Mouse (Mus musculus): ENCODE data around the gene Kif5c. TPM values are rescaled to one million over a fixed set of nuclear protein-coding genes. Genes with fewer than 3 reads are reported as not detected.

The Kif5c gene
- polyA plus RNA-seq, 1 experiment: not detected

DNA sequence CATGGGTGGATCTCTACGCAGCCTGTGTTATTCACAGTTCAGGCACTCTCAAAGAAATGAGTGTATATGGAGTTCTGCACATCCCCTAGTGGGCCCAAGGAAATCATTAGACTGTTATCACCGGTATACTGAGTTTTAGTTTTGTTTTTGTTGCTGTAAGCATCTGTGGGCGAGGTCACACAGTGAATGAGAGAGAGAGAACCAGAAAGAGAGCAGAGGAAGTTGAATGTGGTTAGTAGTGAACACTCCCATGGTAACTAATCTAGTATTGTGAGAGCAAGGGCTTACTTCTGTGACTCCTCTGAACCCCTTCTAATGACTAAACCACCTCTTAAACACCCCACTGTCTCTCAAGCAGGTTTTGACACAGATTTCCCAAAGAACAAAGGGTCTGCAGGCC is 2.3 kb upstream of the Kif5c start:
- H3K4me3 ChIP-seq (replicated peaks): no peak overlapping the region
- H3K4me1 ChIP-seq (ENCODE audit: control insufficient read depth): peaks cover 6% of the 10 kb centered on the region
- H3K9me3 ChIP-seq (ENCODE audit: control insufficient read depth, low read length): no peaks in the 10 kb centered on the region
- peaks cover 39% of the 10 kb centered on the region for H3K27me3 ChIP-seq (ENCODE audit: control insufficient read depth)
- H3K36me3 ChIP-seq (ENCODE audit: control insufficient read depth): no peaks in the 10 kb centered on the region
- TF ChIP-seq GATA1 (IDR thresholded peaks at IDR 0.05; ENCODE audit: low read length) (no peak), TAL1 (IDR thresholded peaks at IDR 0.05; ENCODE audit: low read length) (no peak)

DNA sequence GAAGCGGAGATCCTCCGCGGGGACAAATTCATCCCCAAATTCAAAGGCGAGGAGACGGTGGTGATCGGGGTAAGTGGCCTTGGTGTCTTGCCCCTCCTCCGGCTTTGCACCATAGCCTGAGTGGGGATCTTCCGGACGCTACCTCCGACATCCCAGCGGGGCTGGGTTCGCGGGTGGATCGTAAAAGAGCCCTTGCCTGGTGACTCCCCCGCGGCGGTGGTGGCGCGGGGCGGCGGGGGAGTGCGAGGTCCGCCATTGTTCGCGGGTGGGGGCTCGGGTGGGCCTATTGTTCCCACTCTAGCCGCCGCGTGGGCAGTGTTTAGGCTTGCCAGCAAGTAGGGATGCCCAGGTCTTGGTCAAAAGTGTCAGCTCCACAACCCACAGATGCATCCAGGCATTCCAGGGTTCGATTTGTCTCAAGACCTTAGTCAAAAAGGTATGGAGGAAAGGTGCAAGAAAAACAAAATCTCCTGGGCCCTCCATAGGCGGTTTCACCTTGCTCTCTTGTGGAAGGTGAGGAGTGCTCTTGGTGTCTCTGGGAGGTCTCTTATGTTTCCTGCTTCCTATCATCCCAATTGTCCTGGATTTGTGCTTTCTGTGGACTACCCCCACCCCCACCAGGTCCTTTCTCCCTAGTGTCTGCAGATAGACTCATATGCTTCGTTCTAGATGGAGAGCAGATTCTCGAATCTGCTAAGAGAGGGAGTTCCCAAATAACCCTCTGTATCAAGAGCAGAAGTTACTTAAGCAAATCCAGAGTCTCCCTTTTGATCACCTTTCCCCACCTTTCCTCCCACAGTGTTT is 823 bp downstream of the Kif5c start:
- H3K9me3 ChIP-seq (ENCODE audit: control insufficient read depth, low read length): no peaks in the 10 kb centered on the region
- no peak overlapping the region for H3K4me3 ChIP-seq (replicated peaks)
- H3K27me3 ChIP-seq (ENCODE audit: control insufficient read depth): peaks cover 39% of the 10 kb centered on the region
- TF ChIP-seq GATA1 (IDR thresholded peaks at IDR 0.05; ENCODE audit: low read length): no peak
- TF ChIP-seq TAL1 (IDR thresholded peaks at IDR 0.05; ENCODE audit: low read length): no peak
- H3K36me3 ChIP-seq (ENCODE audit: control insufficient read depth): no peaks in the 10 kb centered on the region
- H3K4me1 ChIP-seq (ENCODE audit: control insufficient read depth): peaks cover 6% of the 10 kb centered on the region

GRCm38 (mm10) chr2:49620626-49621117 is 1.6 kb downstream of the Kif5c start:
- H3K4me3 ChIP-seq (replicated peaks): no peak overlapping the region

GRCm38 (mm10) chr2:49621234-49621633 is 2.1 kb downstream of the Kif5c start:
- Histone ChIP-seq H3K4me1 (ENCODE audit: control insufficient read depth) (peaks cover 6% of the 10 kb centered on the region), H3K9me3 (ENCODE audit: control insufficient read depth, low read length) (no peaks in the 10 kb centered on the region), H3K27me3 (ENCODE audit: control insufficient read depth) (peaks cover 39% of the 10 kb centered on the region), H3K36me3 (ENCODE audit: control insufficient read depth) (no peaks in the 10 kb centered on the region), H3K4me3 (replicated peaks) (no peak overlapping the region)
- no peak for TF ChIP-seq GATA1 (IDR thresholded peaks at IDR 0.05; ENCODE audit: low read length)
- no peak for TF ChIP-seq TAL1 (IDR thresholded peaks at IDR 0.05; ENCODE audit: low read length)

More at GRCm38 (mm10) chr2:49620626-49621117, 1.6 kb downstream of the Kif5c start:
- H3K4me1 ChIP-seq (ENCODE audit: control insufficient read depth): peaks cover 6% of the 10 kb centered on the region
- no peaks in the 10 kb centered on the region for H3K36me3 ChIP-seq (ENCODE audit: control insufficient read depth)
- H3K9me3 ChIP-seq (ENCODE audit: control insufficient read depth, low read length): no peaks in the 10 kb centered on the region
- TF ChIP-seq TAL1 (IDR thresholded peaks at IDR 0.05; ENCODE audit: low read length) (no peak), GATA1 (IDR thresholded peaks at IDR 0.05; ENCODE audit: low read length) (no peak)
- peaks cover 39% of the 10 kb centered on the region for H3K27me3 ChIP-seq (ENCODE audit: control insufficient read depth)

- peaks cover 10% of the 10 kb centered on the region for H3K27me3 ChIP-seq (ENCODE audit: control insufficient read depth)
- no peaks in the 10 kb centered on the region for H3K4me1 ChIP-seq (ENCODE audit: control insufficient read depth)
- TF ChIP-seq GATA1 (IDR thresholded peaks at IDR 0.05; ENCODE audit: low read length) (no peak), TAL1 (IDR thresholded peaks at IDR 0.05; ENCODE audit: low read length) (no peak)
- no peaks in the 10 kb centered on the region for H3K9me3 ChIP-seq (ENCODE audit: control insufficient read depth, low read length)
- no peaks in the 10 kb centered on the region for H3K36me3 ChIP-seq (ENCODE audit: control insufficient read depth)
- H3K4me3 ChIP-seq (replicated peaks): no peak overlapping the region
Measured at GRCm38 (mm10) chr2:49625581-49625980, 6.5 kb downstream of the Kif5c start.

- no peaks in the 10 kb centered on the region for H3K4me1 ChIP-seq (ENCODE audit: control insufficient read depth)
- H3K27me3 ChIP-seq (ENCODE audit: control insufficient read depth): no peaks in the 10 kb centered on the region
- H3K4me3 ChIP-seq (replicated peaks): no peak overlapping the region
- no peaks in the 10 kb centered on the region for H3K9me3 ChIP-seq (ENCODE audit: control insufficient read depth, low read length)
- TF ChIP-seq GATA1 (IDR thresholded peaks at IDR 0.05; ENCODE audit: low read length) (no peak), TAL1 (IDR thresholded peaks at IDR 0.05; ENCODE audit: low read length) (no peak)
- H3K36me3 ChIP-seq (ENCODE audit: control insufficient read depth): no peaks in the 10 kb centered on the region
Measured at GRCm38 (mm10) chr2:49627611-49628010, 8.5 kb downstream of the Kif5c start.

DNA sequence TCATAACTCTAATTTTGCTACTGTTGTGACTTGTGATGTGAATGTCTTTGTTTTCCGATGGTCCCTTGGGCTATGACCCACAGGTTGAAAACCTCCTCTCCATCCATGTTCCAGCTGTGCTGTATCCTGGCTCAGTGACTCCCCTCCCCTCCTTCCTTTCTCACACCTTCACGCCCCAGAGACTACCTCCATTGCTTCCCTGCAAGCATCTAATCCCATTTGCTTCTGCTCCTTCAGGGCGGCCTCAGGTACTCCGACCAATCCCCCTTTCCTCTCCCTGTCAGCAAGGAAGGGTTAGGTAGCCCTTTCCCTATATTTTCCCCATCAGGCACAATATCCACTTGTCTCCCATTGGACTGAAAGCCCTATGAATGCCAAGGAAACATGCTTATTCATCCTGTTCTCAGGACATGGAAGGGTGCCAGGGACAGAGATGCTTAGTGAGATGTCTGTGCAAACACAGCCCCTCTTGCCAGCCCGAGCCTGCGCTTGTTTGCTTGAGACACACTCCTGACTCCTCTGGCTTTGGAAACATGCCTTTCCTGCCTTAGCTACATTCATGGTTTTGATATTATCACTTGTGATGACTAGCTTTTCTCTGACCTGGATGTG is 9.1 kb downstream of the Kif5c start:
- TF ChIP-seq GATA1 (IDR thresholded peaks at IDR 0.05; ENCODE audit: low read length) (no peak), TAL1 (IDR thresholded peaks at IDR 0.05; ENCODE audit: low read length) (no peak)
- no peaks in the 10 kb centered on the region for H3K27me3 ChIP-seq (ENCODE audit: control insufficient read depth)
- no peaks in the 10 kb centered on the region for H3K36me3 ChIP-seq (ENCODE audit: control insufficient read depth)
- H3K4me3 ChIP-seq (replicated peaks): no peak overlapping the region
- no peaks in the 10 kb centered on the region for H3K9me3 ChIP-seq (ENCODE audit: control insufficient read depth, low read length)
- no peaks in the 10 kb centered on the region for H3K4me1 ChIP-seq (ENCODE audit: control insufficient read depth)

GRCm38 (mm10) chr2:49629181-49629580 is 10.1 kb downstream of the Kif5c start:
- Histone ChIP-seq H3K27me3 (ENCODE audit: control insufficient read depth) (no peaks in the 10 kb centered on the region), H3K4me3 (replicated peaks) (no peak overlapping the region), H3K4me1 (ENCODE audit: control insufficient read depth) (no peaks in the 10 kb centered on the region), H3K9me3 (ENCODE audit: control insufficient read depth, low read length) (no peaks in the 10 kb centered on the region), H3K36me3 (ENCODE audit: control insufficient read depth) (no peaks in the 10 kb centered on the region)
- no peak for TF ChIP-seq TAL1 (IDR thresholded peaks at IDR 0.05; ENCODE audit: low read length)
- TF ChIP-seq GATA1 (IDR thresholded peaks at IDR 0.05; ENCODE audit: low read length): no peak

DNA sequence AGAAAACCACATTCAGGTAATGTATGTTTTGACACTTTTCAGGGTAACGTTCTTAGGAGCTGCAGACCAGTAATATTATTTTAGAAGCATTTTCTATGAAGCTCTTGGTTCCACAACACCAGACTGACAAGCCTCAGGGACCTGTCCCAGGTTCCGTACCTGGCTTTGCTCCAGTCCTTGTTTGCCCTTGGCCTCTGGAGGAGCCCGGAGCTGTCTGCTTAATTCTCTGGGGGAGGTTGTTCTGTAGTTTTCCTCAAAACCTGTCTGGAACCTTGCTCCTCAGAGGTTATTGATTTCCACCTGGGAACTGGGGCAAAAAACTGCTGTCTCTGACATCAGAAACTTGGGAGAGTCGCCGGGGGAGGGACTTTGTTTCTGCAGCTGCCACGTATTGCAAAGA is 11.5 kb downstream of the Kif5c start:
- TF ChIP-seq GATA1 (IDR thresholded peaks at IDR 0.05; ENCODE audit: low read length): no peak
- no peak for TF ChIP-seq TAL1 (IDR thresholded peaks at IDR 0.05; ENCODE audit: low read length)
- Histone ChIP-seq H3K4me1 (ENCODE audit: control insufficient read depth) (no peaks in the 10 kb centered on the region), H3K4me3 (replicated peaks) (no peak overlapping the region), H3K36me3 (ENCODE audit: control insufficient read depth) (no peaks in the 10 kb centered on the region), H3K9me3 (ENCODE audit: control insufficient read depth, low read length) (no peaks in the 10 kb centered on the region), H3K27me3 (ENCODE audit: control insufficient read depth) (no peaks in the 10 kb centered on the region)

Data from erythroblast, embryonic 14.5 days (primary cell).